25 mouse cellular contexts compared by ENCODE assay signal in the genomic region with DNA sequence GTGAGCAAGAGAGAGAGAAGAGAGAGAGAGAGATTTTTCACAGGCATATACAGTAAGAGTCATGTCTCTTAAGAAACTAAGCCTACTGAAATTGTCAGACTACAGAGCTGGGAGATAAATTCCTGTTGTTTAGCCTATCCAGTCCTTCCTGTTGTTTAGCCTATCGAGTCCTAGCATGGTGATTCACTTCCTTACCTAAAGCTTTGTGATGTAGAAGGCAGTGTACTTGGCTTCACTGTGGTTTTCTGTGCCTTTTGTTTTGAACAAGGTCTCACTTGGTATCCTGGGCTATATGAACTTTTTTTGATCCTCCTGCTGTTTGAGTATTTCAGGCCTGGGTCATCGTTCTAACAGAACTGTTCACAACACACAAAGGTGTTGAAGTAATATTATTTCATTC. TPM values are rescaled to one million over a fixed set of nuclear protein-coding genes. Genes with fewer than 3 reads are reported as not detected.
A peak's percentile ranks its signal among the peaks of the same experiment; 100 is the strongest.
DNase-seq lines count a peak whose midpoint lies in the region; ATAC-seq and TF ChIP-seq lines count a peak whose summit lies in the region.
"Had no signal": no experiment of that assay in that cellular context is flagged by ENCODE, and none has a peak within 500 bp of the region (broad histone marks: within the 10 kb centered on the region; RNA-seq: fewer than 3 reads in every experiment).

No protein-coding gene starts in this region.

- WGBS in intestine, embryonic 14.5 days = 69% methylated on average over 2 of the region's 2 CpGs
- 68% methylated on average over 2 of the region's 2 CpGs for WGBS in intestine, embryonic 16.5 days

- no peak overlapping the region for H3K9ac ChIP-seq in intestine, embryonic 14.5 days (ENCODE audit: low read length)
- no peak overlapping the region for H3K9ac ChIP-seq in intestine, embryonic 16.5 days (ENCODE audit: low read depth, low read length)
- H3K9ac ChIP-seq: embryonic facial prominence, embryonic 12.5 days; forebrain, embryonic 12.5 days had no signal

- ATAC-seq in intestine, embryonic 14.5 days (replicated peaks; ENCODE audit: low FRiP score, low TSS enrichment, low read depth) = no peak
- no peak for ATAC-seq in intestine, embryonic 16.5 days
- ATAC-seq: activated CD4-positive, CD25-positive, alpha-beta regulatory T cell, adult 4 months; forebrain, embryonic 14.5 days; forebrain, embryonic 16.5 days; Patski had no signal

- no peak overlapping the region for H3K4me3 ChIP-seq in intestine, embryonic 14.5 days (ENCODE audit: low read depth, low read length)
- H3K4me3 ChIP-seq in intestine, embryonic 16.5 days (ENCODE audit: low read length) = no peak overlapping the region
- no peak overlapping the region for H3K4me3 ChIP-seq in embryonic fibroblast, embryonic 13.5 days (ENCODE audit: insufficient read depth, low read length)
- H3K4me3 ChIP-seq: embryonic facial prominence, embryonic 10.5 days; embryonic facial prominence, embryonic 12.5 days; erythroblast, embryonic 14.5 days; forebrain, embryonic 10.5 days; forebrain, embryonic 12.5 days had no signal

- H3K4me2 ChIP-seq in intestine, embryonic 14.5 days (ENCODE audit: low read length) = no peak overlapping the region
- H3K4me2 ChIP-seq in intestine, embryonic 16.5 days (ENCODE audit: low read depth, low read length) = no peak overlapping the region
- H3K4me2 ChIP-seq: embryonic facial prominence, embryonic 12.5 days; forebrain, embryonic 12.5 days had no signal

- H3K9me3 ChIP-seq in intestine, embryonic 14.5 days (ENCODE audit: control insufficient read depth, low read length) = no peaks in the 10 kb centered on the region
- no peaks in the 10 kb centered on the region for H3K9me3 ChIP-seq in intestine, embryonic 16.5 days (ENCODE audit: control insufficient read depth, low read length)
- H3K9me3 ChIP-seq: embryonic facial prominence, embryonic 10.5 days; embryonic facial prominence, embryonic 12.5 days; forebrain, embryonic 10.5 days; forebrain, embryonic 12.5 days; G1E had no signal

- H3K27ac ChIP-seq in intestine, embryonic 14.5 days (ENCODE audit: low read depth) = no peak overlapping the region
- H3K27ac ChIP-seq in intestine, embryonic 16.5 days (ENCODE audit: low read length) = no peak overlapping the region
- 0 out of 2 replicates have a peak overlapping the region, but pooled peaks have one; percentile 18 for H3K27ac ChIP-seq in embryonic fibroblast, embryonic 13.5 days (ENCODE audit: insufficient read depth, low read length)
- H3K27ac ChIP-seq: embryonic facial prominence, embryonic 10.5 days; embryonic facial prominence, embryonic 12.5 days; forebrain, embryonic 10.5 days; forebrain, embryonic 12.5 days had no signal

- TF ChIP-seq POLR2A in embryonic fibroblast, embryonic 13.5 days (IDR thresholded peaks at IDR 0.05; ENCODE audit: low read depth, low read length) = no peak

- no peaks in the 10 kb centered on the region for H3K36me3 ChIP-seq in intestine, embryonic 14.5 days (ENCODE audit: control insufficient read depth, insufficient read depth, low read length)
- H3K36me3 ChIP-seq in intestine, embryonic 16.5 days (ENCODE audit: control insufficient read depth, insufficient read depth, low read length) = no peaks in the 10 kb centered on the region
- H3K36me3 ChIP-seq: embryonic facial prominence, embryonic 10.5 days; embryonic facial prominence, embryonic 12.5 days; forebrain, embryonic 10.5 days; forebrain, embryonic 12.5 days; G1E had no signal

- H3K27me3 ChIP-seq in intestine, embryonic 14.5 days (replicated peaks; ENCODE audit: control insufficient read depth, insufficient read depth, low read length) = no peaks in the 10 kb centered on the region
- H3K27me3 ChIP-seq in intestine, embryonic 16.5 days (replicated peaks; ENCODE audit: control insufficient read depth, insufficient read depth, low read length) = no peaks in the 10 kb centered on the region
- H3K27me3 ChIP-seq: embryonic facial prominence, embryonic 12.5 days; forebrain, embryonic 12.5 days; Patski had no signal

- TF ChIP-seq CTCF in embryonic fibroblast, embryonic 13.5 days (IDR thresholded peaks at IDR 0.05; ENCODE audit: borderline replicate concordance, insufficient read depth, low read length) = no peak

- peak; percentile 29 for DNase-seq in intestine, embryonic 14.5 days (ENCODE audit: low spot score)
- DNase-seq in 416B (ENCODE audit: low read depth) (peak; percentile 69), R1 (ENCODE audit: low read depth, low spot score) (peak; percentile 77)
- DNase-seq in gastrocnemius, adult 18-20 months (ENCODE audit: low spot score) = no peak
- DNase-seq in heart, adult 9 months (ENCODE audit: low spot score in 2 of 2) = no peak
- DNase-seq: adrenal gland, adult 8-10 months; adrenal gland, postnatal 14 days; adrenal gland, postnatal 36 days; cerebellum, adult 11-12 months; cerebellum, adult 2 months; cerebellum, adult 9-10 months; cerebellum, postnatal 10 days; cerebellum, postnatal 25 days had no signal

- no peaks in the 10 kb centered on the region for H3K4me1 ChIP-seq in intestine, embryonic 14.5 days (replicated peaks; ENCODE audit: control insufficient read depth, insufficient read depth, low read length)
- H3K4me1 ChIP-seq in intestine, embryonic 16.5 days (ENCODE audit: control insufficient read depth, insufficient read depth, low read length) = 0 out of 2 replicates have a peak, but pooled peaks cover 3% of the 10 kb centered on the region
- H3K4me1 ChIP-seq in embryonic fibroblast, embryonic 13.5 days (ENCODE audit: control insufficient read depth, insufficient read depth, low read length) = peaks cover 21% of the 10 kb centered on the region

RNA-seq across cellular contexts. Expression of a gene that starts 36.7 kb away (rescaled TPM):
- 20.4 and 25.9 TPM in 2 replicates for polyA plus RNA-seq in intestine, embryonic 14.5 days (2014; fragmentation: Nextera tagmentation; extraction: Ambion mirVana)
- polyA plus RNA-seq in intestine, embryonic 16.5 days (2015; fragmentation: Nextera tagmentation; extraction: Ambion mirVana) = 11.5 and 11.7 TPM in 2 replicates
- 134 and 136 TPM in 2 replicates for polyA plus RNA-seq in embryonic fibroblast, embryonic 13.5 days (2011; ENCODE audit: insufficient read length, low read depth, missing spikeins)
- total RNA-seq in gastrocnemius, adult 18-20 months (2021) = 1 to 10 TPM; 5.5 to 7.0 TPM
- polyA plus RNA-seq: erythroblast, embryonic 14.5 days; G1E had no signal

Comparison
In these comparisons a context has a peak if more than half of its experiments do, and no peak if none do; other contexts are left out.
1. DNase-seq: peak in intestine, embryonic 14.5 days (single experiment), 416B (single experiment) and R1 (single experiment); none in gastrocnemius, adult 18-20 months (single experiment) and heart, adult 9 months (0 of 2).